In genomic region chr7:66954073-66954472, GRCm38 (mm10) we compare ENCODE assay signal across 13 mouse cellular contexts.
"Had no signal": no experiment of that assay in that cellular context is flagged by ENCODE, and none has a peak within 500 bp of the region (broad histone marks: within the 10 kb centered on the region; RNA-seq: fewer than 3 reads in every experiment).

No protein-coding gene starts in this region.

- H3K36me3 ChIP-seq: kidney, embryonic 15.5 days; limb, embryonic 13.5 days; midbrain, embryonic 12.5 days; neural tube, embryonic 13.5 days; stomach, embryonic 15.5 days had no signal

- DNase-seq: kidney, postnatal 14 days; lung, adult 18-20 months; retina, postnatal 1 day; right cerebral cortex, postnatal 4 days; spleen, adult 18-20 months; thymus, adult 18-20 months had no signal

- ATAC-seq: midbrain, embryonic 16.5 days had no signal

- H3K27ac ChIP-seq: kidney, embryonic 15.5 days; limb, embryonic 13.5 days; liver, embryonic 14.5 days; midbrain, embryonic 12.5 days; neural tube, embryonic 13.5 days had no signal

- H3K9me3 ChIP-seq: kidney, embryonic 15.5 days; limb, embryonic 13.5 days; midbrain, embryonic 12.5 days; neural tube, embryonic 13.5 days; stomach, embryonic 15.5 days had no signal

- H3K4me1 ChIP-seq: midbrain, embryonic 12.5 days had no signal

- H3K4me2 ChIP-seq: kidney, embryonic 15.5 days; limb, embryonic 13.5 days; midbrain, embryonic 12.5 days; neural tube, embryonic 13.5 days; stomach, embryonic 15.5 days had no signal

- H3K4me3 ChIP-seq: kidney, embryonic 15.5 days; limb, embryonic 13.5 days; midbrain, embryonic 12.5 days; neural tube, embryonic 13.5 days; stomach, embryonic 15.5 days had no signal

- H3K9ac ChIP-seq: kidney, embryonic 15.5 days; limb, embryonic 13.5 days; liver, embryonic 14.5 days; midbrain, embryonic 12.5 days; neural tube, embryonic 13.5 days; stomach, embryonic 15.5 days had no signal

- H3K27me3 ChIP-seq: kidney, embryonic 15.5 days; limb, embryonic 13.5 days; midbrain, embryonic 12.5 days; neural tube, embryonic 13.5 days; stomach, embryonic 15.5 days had no signal
